Mouse (Mus musculus): ENCODE measurements around the gene Tns1. TPM values are rescaled to one million over a fixed set of nuclear protein-coding genes. Genes with fewer than 3 reads are reported as not detected.
"Not testable (repeated sequence)": the region's sequence is repeated elsewhere in the genome, so short reads cannot be mapped to it uniquely, and the experiment has no call there.

Gene Tns1
- polyA plus RNA-seq, 1 experiment: 26.4 TPM

GRCm38 (mm10) chr1:73907166-73907565 lies 217.1 kb downstream of the Tns1 start:
- H3K4me3 ChIP-seq (replicated peaks; ENCODE audit: control insufficient read depth, low read depth, low read length): no peak overlapping the region
- no peak overlapping the region for H3K27ac ChIP-seq (ENCODE audit: control insufficient read depth, insufficient read depth, low read depth, low read length, poor library complexity)
- WGBS: 86% methylated on average over 28 of the region's 28 CpGs
- TF ChIP-seq CTCF (IDR thresholded peaks at IDR 0.05; ENCODE audit: control insufficient read depth, insufficient read depth, low read length) (no peak), POLR2A (IDR thresholded peaks at IDR 0.05; ENCODE audit: borderline replicate concordance, control insufficient read depth, low read depth, low read length) (no peak)
- H3K4me1 ChIP-seq (ENCODE audit: control insufficient read depth, insufficient read depth, low read length): no peaks in the 10 kb centered on the region

GRCm38 (mm10) chr1:73906376-73906775 lies 217.9 kb downstream of the Tns1 start:
- Histone ChIP-seq H3K27ac (ENCODE audit: control insufficient read depth, insufficient read depth, low read depth, low read length, poor library complexity) (no peak overlapping the region), H3K4me1 (ENCODE audit: control insufficient read depth, insufficient read depth, low read length) (no peaks in the 10 kb centered on the region), H3K4me3 (replicated peaks; ENCODE audit: control insufficient read depth, low read depth, low read length) (no peak overlapping the region)
- 86% methylated on average over 6 of the region's 6 CpGs for WGBS
- TF ChIP-seq CTCF (IDR thresholded peaks at IDR 0.05; ENCODE audit: control insufficient read depth, insufficient read depth, low read length): no peak
- TF ChIP-seq POLR2A (IDR thresholded peaks at IDR 0.05; ENCODE audit: borderline replicate concordance, control insufficient read depth, low read depth, low read length): no peak

- Histone ChIP-seq H3K4me1 (ENCODE audit: control insufficient read depth, insufficient read depth, low read length) (no peaks in the 10 kb centered on the region), H3K27ac (ENCODE audit: control insufficient read depth, insufficient read depth, low read depth, low read length, poor library complexity) (no peak overlapping the region), H3K4me3 (replicated peaks; ENCODE audit: control insufficient read depth, low read depth, low read length) (no peak overlapping the region)
- WGBS: 77% methylated on average over 5 of the region's 5 CpGs
- TF ChIP-seq POLR2A (IDR thresholded peaks at IDR 0.05; ENCODE audit: borderline replicate concordance, control insufficient read depth, low read depth, low read length): no peak
- TF ChIP-seq CTCF (IDR thresholded peaks at IDR 0.05; ENCODE audit: control insufficient read depth, insufficient read depth, low read length): no peak
These were observed 218.4 kb downstream of the Tns1 start for GRCm38 (mm10) chr1:73905811-73906190.

GRCm38 (mm10) chr1:73905111-73905810 lies 219.0 kb downstream of the Tns1 start:
- Histone ChIP-seq H3K4me3 (replicated peaks; ENCODE audit: control insufficient read depth, low read depth, low read length) (no peak overlapping the region), H3K27ac (ENCODE audit: control insufficient read depth, insufficient read depth, low read depth, low read length, poor library complexity) (no peak overlapping the region), H3K4me1 (ENCODE audit: control insufficient read depth, insufficient read depth, low read length) (no peaks in the 10 kb centered on the region)
- WGBS: 40% methylated on average over 10 of the region's 10 CpGs
- no peak for TF ChIP-seq POLR2A (IDR thresholded peaks at IDR 0.05; ENCODE audit: borderline replicate concordance, control insufficient read depth, low read depth, low read length)
- no peak for TF ChIP-seq CTCF (IDR thresholded peaks at IDR 0.05; ENCODE audit: control insufficient read depth, insufficient read depth, low read length)

GRCm38 (mm10) chr1:73904641-73905040 lies 219.6 kb downstream of the Tns1 start:
- TF ChIP-seq POLR2A (IDR thresholded peaks at IDR 0.05; ENCODE audit: borderline replicate concordance, control insufficient read depth, low read depth, low read length): no peak
- no peak for TF ChIP-seq CTCF (IDR thresholded peaks at IDR 0.05; ENCODE audit: control insufficient read depth, insufficient read depth, low read length)
- no peak overlapping the region for H3K27ac ChIP-seq (ENCODE audit: control insufficient read depth, insufficient read depth, low read depth, low read length, poor library complexity)
- no peaks in the 10 kb centered on the region for H3K4me1 ChIP-seq (ENCODE audit: control insufficient read depth, insufficient read depth, low read length)
- 77% methylated on average over 8 of the region's 8 CpGs for WGBS
- no peak overlapping the region for H3K4me3 ChIP-seq (replicated peaks; ENCODE audit: control insufficient read depth, low read depth, low read length)

GRCm38 (mm10) chr1:73903035-73903434 lies 221.2 kb downstream of the Tns1 start:
- 81% methylated on average over 5 of the region's 5 CpGs for WGBS
- Histone ChIP-seq H3K4me3 (replicated peaks; ENCODE audit: control insufficient read depth, low read depth, low read length) (no peak overlapping the region), H3K4me1 (ENCODE audit: control insufficient read depth, insufficient read depth, low read length) (no peaks in the 10 kb centered on the region), H3K27ac (ENCODE audit: control insufficient read depth, insufficient read depth, low read depth, low read length, poor library complexity) (no peak overlapping the region)
- TF ChIP-seq POLR2A (IDR thresholded peaks at IDR 0.05; ENCODE audit: borderline replicate concordance, control insufficient read depth, low read depth, low read length) (no peak), CTCF (IDR thresholded peaks at IDR 0.05; ENCODE audit: control insufficient read depth, insufficient read depth, low read length) (no peak)

GRCm38 (mm10) chr1:73902171-73902991 lies 221.9 kb downstream of the Tns1 start:
- Histone ChIP-seq H3K27ac (ENCODE audit: control insufficient read depth, insufficient read depth, low read depth, low read length, poor library complexity) (no peak overlapping the region), H3K4me1 (ENCODE audit: control insufficient read depth, insufficient read depth, low read length) (no peaks in the 10 kb centered on the region), H3K4me3 (replicated peaks; ENCODE audit: control insufficient read depth, low read depth, low read length) (no peak overlapping the region)
- 27% methylated on average over 16 of the region's 16 CpGs for WGBS
- TF ChIP-seq POLR2A (IDR thresholded peaks at IDR 0.05; ENCODE audit: borderline replicate concordance, control insufficient read depth, low read depth, low read length): no peak
- peak; percentile 57 for TF ChIP-seq CTCF (IDR thresholded peaks at IDR 0.05; ENCODE audit: control insufficient read depth, insufficient read depth, low read length)

- TF ChIP-seq POLR2A (IDR thresholded peaks at IDR 0.05; ENCODE audit: borderline replicate concordance, control insufficient read depth, low read depth, low read length) (no peak), CTCF (IDR thresholded peaks at IDR 0.05; ENCODE audit: control insufficient read depth, insufficient read depth, low read length) (peak; percentile 92)
- H3K4me1 ChIP-seq (ENCODE audit: control insufficient read depth, insufficient read depth, low read length): no peaks in the 10 kb centered on the region
- H3K4me3 ChIP-seq (replicated peaks; ENCODE audit: control insufficient read depth, low read depth, low read length): no peak overlapping the region
- 9% methylated on average over 3 of the region's 3 CpGs for WGBS
- H3K27ac ChIP-seq (ENCODE audit: control insufficient read depth, insufficient read depth, low read depth, low read length, poor library complexity): no peak overlapping the region
These were observed 222.8 kb downstream of the Tns1 start for GRCm38 (mm10) chr1:73901496-73901899.

GRCm38 (mm10) chr1:73895451-73895850 lies 228.8 kb downstream of the Tns1 start:
- not testable (repeated sequence) for H3K27ac ChIP-seq (ENCODE audit: control insufficient read depth, insufficient read depth, low read depth, low read length, poor library complexity); H3K4me3 ChIP-seq (replicated peaks; ENCODE audit: control insufficient read depth, low read depth, low read length); H3K4me1 ChIP-seq (ENCODE audit: control insufficient read depth, insufficient read depth, low read length)
- WGBS: 86% methylated on average over 6 of the region's 6 CpGs

Measured in bone marrow, adult 2 months (tissue).